Mouse (Mus musculus) spleen, postnatal 14 days (tissue): ENCODE data around the gene Dalrd3.

Experiments
- DNase-seq, 2 experiments: peaks; one replicate each; pipeline ENCODE4 v3.0.0; 2021 to 2022; ENCODE audit warnings: low spot score in 2 of 2

Gene Dalrd3

GRCm38 (mm10) chr9:108569381-108570206 lies at the start of gene Dalrd3:
TSS of gene Dalrd3 (plus strand) at chr9:108569886.
- DNase-seq = peak; percentile 73 to 78

GRCm38 (mm10) chr9:108521604-108522003 lies 48.1 kb upstream of the Dalrd3 start:
- DNase-seq = no peak

- no peak for DNase-seq
Measured at GRCm38 (mm10) chr9:108523341-108523740, 46.3 kb upstream of the Dalrd3 start.

GRCm38 (mm10) chr9:108525400-108525799 lies 44.3 kb upstream of the Dalrd3 start:
- DNase-seq = no peak

- DNase-seq = no peak
Measured at GRCm38 (mm10) chr9:108530954-108531353, 38.7 kb upstream of the Dalrd3 start.

GRCm38 (mm10) chr9:108531496-108531895 lies 38.2 kb upstream of the Dalrd3 start:
- no peak for DNase-seq

- no peak for DNase-seq
Measured at GRCm38 (mm10) chr9:108540846-108541245, 28.8 kb upstream of the Dalrd3 start.

GRCm38 (mm10) chr9:108545986-108546385 lies 23.7 kb upstream of the Dalrd3 start:
- DNase-seq = no peak

- DNase-seq = no peak
Measured at GRCm38 (mm10) chr9:108546875-108547274, 22.8 kb upstream of the Dalrd3 start.

- DNase-seq = no peak
Measured at GRCm38 (mm10) chr9:108559169-108559568, 10.5 kb upstream of the Dalrd3 start.

- peak; percentile 88 to 93 for DNase-seq
Measured at GRCm38 (mm10) chr9:108560227-108560841, 9.4 kb upstream of the Dalrd3 start, which contains the start of gene Impdh2. TSS of gene Impdh2 (plus strand) at chr9:108560286.

- DNase-seq = no peak
Measured at GRCm38 (mm10) chr9:108563671-108564070, 6.0 kb upstream of the Dalrd3 start.

GRCm38 (mm10) chr9:108564131-108564530 lies 5.6 kb upstream of the Dalrd3 start:
- no peak for DNase-seq

- no peak for DNase-seq
Measured at GRCm38 (mm10) chr9:108565881-108566814, 3.5 kb upstream of the Dalrd3 start.

- DNase-seq = peak; percentile 96 to 97
Measured at GRCm38 (mm10) chr9:108566815-108567776, 2.6 kb upstream of the Dalrd3 start, which contains the start of gene Ndufaf3. TSS of gene Ndufaf3 (minus strand) at chr9:108567434.

- no peak for DNase-seq
Measured at GRCm38 (mm10) chr9:108567931-108568419, 1.7 kb upstream of the Dalrd3 start.

- no peak for DNase-seq
Measured at GRCm38 (mm10) chr9:108568511-108568921, 1.2 kb upstream of the Dalrd3 start.

- peak; percentile 79 to 87 for DNase-seq
Measured at GRCm38 (mm10) chr9:108570207-108570896, 666 bp downstream of the Dalrd3 start.

GRCm38 (mm10) chr9:108571401-108571973 lies 1.8 kb downstream of the Dalrd3 start:
- DNase-seq = no peak
